Mouse (Mus musculus) frontal cortex, adult (tissue): ENCODE measurements around the gene Tspan10.

Experiments
- ATAC-seq: cut with Nextera tagmentation; 2 replicates; pipeline ENCODE4 v1.9.2; 2017; ENCODE audit warnings: mild to moderate bottlenecking, moderate library complexity, mixed read lengths; ENCODE audit not compliant: low TSS enrichment

Gene Tspan10

GRCm38 (mm10) chr11:120455413-120455812 is 13.0 kb downstream of the Tspan10 start:
- no peak for ATAC-seq

GRCm38 (mm10) chr11:120457370-120457769 is 14.9 kb downstream of the Tspan10 start:
- ATAC-seq = no peak

GRCm38 (mm10) chr11:120457772-120458751 is 15.6 kb downstream of the Tspan10 start, which contains the start of the genes Oxld1 and Ccdc137:
Oxld1 (minus strand) TSS chr11:120458068.
Ccdc137 (plus strand) TSS chr11:120458115.
- ATAC-seq = peak; percentile 97

- no peak for ATAC-seq
Measured at GRCm38 (mm10) chr11:120458847-120459597, 16.6 kb downstream of the Tspan10 start.

GRCm38 (mm10) chr11:120463536-120463935 is 21.1 kb downstream of the Tspan10 start:
- ATAC-seq = no peak

GRCm38 (mm10) chr11:120464365-120464764 is 21.9 kb downstream of the Tspan10 start:
- no peak for ATAC-seq

GRCm38 (mm10) chr11:120465521-120465920 is 23.1 kb downstream of the Tspan10 start:
- ATAC-seq = no peak

- ATAC-seq = peak; percentile 98
Measured at GRCm38 (mm10) chr11:120467051-120467735, 24.7 kb downstream of the Tspan10 start, which contains the start of gene Arl16. Arl16 (minus strand) TSS chr11:120467607.

GRCm38 (mm10) chr11:120467736-120468092 is 25.3 kb downstream of the Tspan10 start:
- 0 out of 2 replicates have a peak, but pooled peaks have one; percentile 14 for ATAC-seq

- no peak for ATAC-seq
Measured at GRCm38 (mm10) chr11:120472052-120472451, 29.6 kb downstream of the Tspan10 start.

GRCm38 (mm10) chr11:120483448-120483934 is 41.0 kb downstream of the Tspan10 start:
- ATAC-seq = no peak

- peak; percentile 92 for ATAC-seq
Measured at GRCm38 (mm10) chr11:120484265-120484981, 42.0 kb downstream of the Tspan10 start, which contains the start of gene Mrpl12. Mrpl12 (plus strand) TSS chr11:120484613.

GRCm38 (mm10) chr11:120485251-120485650 is 42.8 kb downstream of the Tspan10 start:
- no peak; the same call in 1 of the 2 replicates for ATAC-seq

GRCm38 (mm10) chr11:120488516-120488915 is 46.1 kb downstream of the Tspan10 start:
- ATAC-seq = no peak

GRCm38 (mm10) chr11:120489054-120489761 is 46.8 kb downstream of the Tspan10 start:
- peak; percentile 40; the same call in 1 of the 2 replicates for ATAC-seq

- no peak for ATAC-seq
Measured at GRCm38 (mm10) chr11:120490291-120491046, 48.0 kb downstream of the Tspan10 start.

GRCm38 (mm10) chr11:120491317-120492023 is 49.0 kb downstream of the Tspan10 start, which contains the start of gene Slc25a10:
Slc25a10 (plus strand) TSS chr11:120491840.
- ATAC-seq = peak; percentile 84
